17 mouse cellular contexts compared by ENCODE assay signal in genomic region chr8:92336041-92336440, GRCm38 (mm10). TPM values are rescaled to one million over a fixed set of nuclear protein-coding genes. Genes with fewer than 3 reads are reported as not detected.
"Had no signal": no experiment of that assay in that cellular context is flagged by ENCODE, and none has a peak within 500 bp of the region (broad histone marks: within the 10 kb centered on the region; RNA-seq: fewer than 3 reads in every experiment).

No protein-coding gene starts in this region.

- H3K9ac ChIP-seq: lung, embryonic 14.5 days; midbrain, embryonic 12.5 days; neural tube, embryonic 12.5 days had no signal

- H3K27me3 ChIP-seq: midbrain, embryonic 12.5 days; neural tube, embryonic 12.5 days had no signal

- H3K4me2 ChIP-seq: lung, embryonic 14.5 days; midbrain, embryonic 12.5 days; neural tube, embryonic 12.5 days had no signal

- DNase-seq: lung, adult 18-20 months; lung, embryonic 14.5 days; lung, postnatal 10 days; lung, postnatal 4 days; right cerebral cortex, postnatal 25 days; right cerebral cortex, postnatal 4 days; spleen, adult 18-20 months; thymus, adult 18-20 months; thymus, postnatal 14 days; thymus, postnatal 36 days had no signal

- H3K4me3 ChIP-seq: midbrain, embryonic 10.5 days; midbrain, embryonic 12.5 days; neural tube, embryonic 12.5 days had no signal

- H3K9me3 ChIP-seq: midbrain, embryonic 10.5 days; midbrain, embryonic 12.5 days; neural tube, embryonic 12.5 days had no signal

- H3K27ac ChIP-seq: midbrain, embryonic 10.5 days; midbrain, embryonic 12.5 days; neural tube, embryonic 12.5 days had no signal

- H3K4me1 ChIP-seq: midbrain, embryonic 10.5 days; midbrain, embryonic 12.5 days; neural tube, embryonic 12.5 days had no signal

RNA-seq across cellular contexts. Expression of gene Irx5, which starts 21.4 kb away (rescaled TPM):
- total RNA-seq: megakaryocyte-erythroid progenitor cell, adult 5-6 weeks; neutrophil, adult 5-6 weeks had no signal
- polyA plus RNA-seq: liver, embryonic 16.5 days; thymus, postnatal 0 days had no signal
